Mouse (Mus musculus) forebrain, embryonic 15.5 days (tissue): ENCODE results near the gene St6galnac3. TPM values are rescaled to one million over a fixed set of nuclear protein-coding genes. Genes with fewer than 3 reads are reported as not detected.

ENCODE experiments used
- ATAC-seq: fragments of 200-750 bp; cut with Nextera tagmentation; replicated peaks from 2 replicates; pipeline ENCODE4 v1.8.0; 2017; ENCODE audit warnings: mild to moderate bottlenecking, moderate TSS enrichment, moderate library complexity
- H3K27ac ChIP-seq: fragments of 300-500 bp; sonication (generic); replicated peaks from 2 replicates; pipeline ENCODE4 v1.5.1; 2015; ENCODE audit warnings: mild to moderate bottlenecking, inconsistent platforms
- H3K27me3 ChIP-seq: fragments of 300-500 bp; sonication (generic); 2 replicates; pipeline ENCODE4 v1.6.1; 2015; ENCODE audit warnings: inconsistent platforms
- H3K36me3 ChIP-seq: fragments of 300-500 bp; sonication (generic); 2 replicates; pipeline ENCODE4 v1.6.1; 2015; ENCODE audit warnings: mild to moderate bottlenecking, inconsistent platforms
- H3K4me1 ChIP-seq: fragments of 300-500 bp; sonication (generic); 2 replicates; pipeline ENCODE4 v1.6.1; 2015; ENCODE audit warnings: inconsistent platforms
- H3K4me2 ChIP-seq: fragments of 300-500 bp; sonication (generic); replicated peaks from 2 replicates; pipeline ENCODE4 v1.6.1; 2015; ENCODE audit warnings: mild to moderate bottlenecking, inconsistent platforms
- H3K4me3 ChIP-seq: fragments of 300-500 bp; sonication (generic); 2 replicates; pipeline ENCODE4 v1.5.1; 2015; ENCODE audit warnings: mild to moderate bottlenecking, inconsistent platforms
- H3K9ac ChIP-seq: fragments of 300-500 bp; sonication (generic); replicated peaks from 2 replicates; pipeline ENCODE4 v1.6.1; 2015; ENCODE audit warnings: mild to moderate bottlenecking, inconsistent platforms
- H3K9me3 ChIP-seq: fragments of 300-500 bp; sonication (generic); 2 replicates; pipeline ENCODE4 v1.6.1; 2016; ENCODE audit warnings: inconsistent platforms
- WGBS: fragments of 180-500 bp; shearing (Covaris S2); methylation state at CpG from one replicate; pipeline ENCODE4 v1.1.7; 2015; ENCODE audit warnings: mixed read lengths; 5-methylcytosine and 5-hydroxymethylcytosine counted together
- polyA plus RNA-seq: library from polyadenylated mRNA; unstranded; fragments of >200 nt; fragmentation: Nextera tagmentation; extraction: Ambion mirVana; gene quantifications from 2 replicates; pipeline ENCODE4 v1.2.1, GENCODE M21; 2015

St6galnac3 gene
- polyA plus RNA-seq, 1 experiment from 2014 or later, result 24.5 TPM

GRCm38 (mm10) chr3:153681720-153682119 is 43.3 kb downstream of the St6galnac3 start:
- Histone ChIP-seq H3K9ac (no peak overlapping the region), H3K36me3 (no peaks in the 10 kb centered on the region), H3K27me3 (no peaks in the 10 kb centered on the region), H3K4me2 (no peak overlapping the region), H3K9me3 (no peaks in the 10 kb centered on the region), H3K27ac (no peak overlapping the region), H3K4me1 (no peaks in the 10 kb centered on the region), H3K4me3 (no peak overlapping the region)
- ATAC-seq, result no peak
- WGBS, result 94% methylated on average over 9 of the region's 9 CpGs

GRCm38 (mm10) chr3:153675832-153676231 is 49.1 kb downstream of the St6galnac3 start:
- Histone ChIP-seq H3K4me1 (peaks cover 14% of the 10 kb centered on the region), H3K27ac (no peak overlapping the region), H3K9me3 (no peaks in the 10 kb centered on the region), H3K36me3 (no peaks in the 10 kb centered on the region), H3K4me3 (no peak overlapping the region), H3K4me2 (no peak overlapping the region), H3K9ac (no peak overlapping the region), H3K27me3 (no peaks in the 10 kb centered on the region)
- WGBS, result 5% methylated on average over 7 of the region's 7 CpGs
- ATAC-seq, result peak; percentile 69

- Histone ChIP-seq H3K27me3 (no peaks in the 10 kb centered on the region), H3K4me1 (peaks cover 14% of the 10 kb centered on the region), H3K9ac (no peak overlapping the region), H3K9me3 (no peaks in the 10 kb centered on the region), H3K4me3 (no peak overlapping the region), H3K27ac (no peak overlapping the region), H3K4me2 (no peak overlapping the region), H3K36me3 (no peaks in the 10 kb centered on the region)
- 34% methylated on average over 12 of the region's 12 CpGs for WGBS
- ATAC-seq, result peak; percentile 26; the same call in 1 of the 2 replicates
These were observed 49.9 kb downstream of the St6galnac3 start for GRCm38 (mm10) chr3:153675073-153675472.

- H3K4me1 ChIP-seq, result peaks cover 14% of the 10 kb centered on the region
- H3K27ac ChIP-seq, result no peak overlapping the region
- H3K9me3 ChIP-seq, result no peaks in the 10 kb centered on the region
- H3K27me3 ChIP-seq, result no peaks in the 10 kb centered on the region
- no peak overlapping the region for H3K4me2 ChIP-seq
- no peak for ATAC-seq
- 85% methylated on average over 8 of the region's 8 CpGs for WGBS
- H3K9ac ChIP-seq, result no peak overlapping the region
- H3K4me3 ChIP-seq, result no peak overlapping the region
- H3K36me3 ChIP-seq, result no peaks in the 10 kb centered on the region
These were observed 50.6 kb downstream of the St6galnac3 start for GRCm38 (mm10) chr3:153674359-153674758.

GRCm38 (mm10) chr3:153673451-153673850 is 51.5 kb downstream of the St6galnac3 start:
- Histone ChIP-seq H3K27ac (no peak overlapping the region), H3K4me3 (no peak overlapping the region), H3K4me2 (no peak overlapping the region), H3K9me3 (no peaks in the 10 kb centered on the region), H3K9ac (no peak overlapping the region), H3K36me3 (no peaks in the 10 kb centered on the region), H3K27me3 (no peaks in the 10 kb centered on the region), H3K4me1 (peaks cover 14% of the 10 kb centered on the region)
- 87% methylated on average over 12 of the region's 12 CpGs for WGBS
- ATAC-seq, result no peak

GRCm38 (mm10) chr3:153670953-153671674 is 53.9 kb downstream of the St6galnac3 start:
- WGBS, result 88% methylated on average over 10 of the region's 10 CpGs
- Histone ChIP-seq H3K4me2 (no peak overlapping the region), H3K36me3 (no peaks in the 10 kb centered on the region), H3K4me3 (no peak overlapping the region), H3K4me1 (peaks cover 9% of the 10 kb centered on the region), H3K27ac (no peak overlapping the region), H3K9ac (no peak overlapping the region), H3K27me3 (no peaks in the 10 kb centered on the region), H3K9me3 (no peaks in the 10 kb centered on the region)
- no peak for ATAC-seq

GRCm38 (mm10) chr3:153669737-153670435 is 55.1 kb downstream of the St6galnac3 start:
- Histone ChIP-seq H3K36me3 (no peaks in the 10 kb centered on the region), H3K4me2 (no peak overlapping the region), H3K9me3 (no peaks in the 10 kb centered on the region), H3K4me1 (no peaks in the 10 kb centered on the region), H3K27ac (no peak overlapping the region), H3K27me3 (no peaks in the 10 kb centered on the region), H3K9ac (no peak overlapping the region), H3K4me3 (no peak overlapping the region)
- 89% methylated on average over 13 of the region's 13 CpGs for WGBS
- ATAC-seq, result no peak

GRCm38 (mm10) chr3:153669329-153669728 is 55.6 kb downstream of the St6galnac3 start:
- no peak overlapping the region for H3K4me2 ChIP-seq
- no peak for ATAC-seq
- H3K27me3 ChIP-seq, result no peaks in the 10 kb centered on the region
- H3K27ac ChIP-seq, result no peak overlapping the region
- H3K4me3 ChIP-seq, result no peak overlapping the region
- 62% methylated on average over 8 of the region's 8 CpGs for WGBS
- no peaks in the 10 kb centered on the region for H3K4me1 ChIP-seq
- no peak overlapping the region for H3K9ac ChIP-seq
- no peaks in the 10 kb centered on the region for H3K9me3 ChIP-seq
- H3K36me3 ChIP-seq, result no peaks in the 10 kb centered on the region

- no peak overlapping the region for H3K27ac ChIP-seq
- H3K27me3 ChIP-seq, result no peaks in the 10 kb centered on the region
- ATAC-seq, result 0 out of 2 replicates have a peak, but pooled peaks have one; percentile 9
- no peak overlapping the region for H3K4me2 ChIP-seq
- WGBS, result 68% methylated on average over 21 of the region's 21 CpGs
- H3K4me3 ChIP-seq, result no peak overlapping the region
- no peaks in the 10 kb centered on the region for H3K9me3 ChIP-seq
- H3K9ac ChIP-seq, result no peak overlapping the region
- H3K4me1 ChIP-seq, result no peaks in the 10 kb centered on the region
- H3K36me3 ChIP-seq, result no peaks in the 10 kb centered on the region
These were observed 56.3 kb downstream of the St6galnac3 start for GRCm38 (mm10) chr3:153668447-153669290.

- Histone ChIP-seq H3K9ac (no peak overlapping the region), H3K4me2 (no peak overlapping the region), H3K4me1 (peaks cover 14% of the 10 kb centered on the region), H3K9me3 (no peaks in the 10 kb centered on the region), H3K36me3 (no peaks in the 10 kb centered on the region), H3K4me3 (no peak overlapping the region), H3K27ac (no peak overlapping the region), H3K27me3 (no peaks in the 10 kb centered on the region)
- WGBS, result 81% methylated on average over 5 of the region's 5 CpGs
- ATAC-seq, result no peak
These were observed 60.3 kb downstream of the St6galnac3 start for GRCm38 (mm10) chr3:153664696-153665095.

GRCm38 (mm10) chr3:153663841-153664427 is 61.0 kb downstream of the St6galnac3 start:
- Histone ChIP-seq H3K4me1 (peaks cover 14% of the 10 kb centered on the region), H3K4me3 (no peak overlapping the region), H3K9ac (no peak overlapping the region), H3K36me3 (no peaks in the 10 kb centered on the region), H3K27me3 (no peaks in the 10 kb centered on the region), H3K9me3 (no peaks in the 10 kb centered on the region), H3K27ac (no peak overlapping the region), H3K4me2 (no peak overlapping the region)
- ATAC-seq, result no peak
- 56% methylated on average over 10 of the region's 10 CpGs for WGBS

GRCm38 (mm10) chr3:153662796-153663195 is 62.2 kb downstream of the St6galnac3 start:
- no peak overlapping the region for H3K9ac ChIP-seq
- no peak for ATAC-seq
- no peak overlapping the region for H3K4me3 ChIP-seq
- peaks cover 14% of the 10 kb centered on the region for H3K4me1 ChIP-seq
- 87% methylated on average over 9 of the region's 9 CpGs for WGBS
- no peaks in the 10 kb centered on the region for H3K27me3 ChIP-seq
- no peaks in the 10 kb centered on the region for H3K36me3 ChIP-seq
- H3K4me2 ChIP-seq, result no peak overlapping the region
- H3K9me3 ChIP-seq, result no peaks in the 10 kb centered on the region
- H3K27ac ChIP-seq, result no peak overlapping the region
